Comparison of ENCODE assay signal across 20 mouse cellular contexts in the genomic region with DNA sequence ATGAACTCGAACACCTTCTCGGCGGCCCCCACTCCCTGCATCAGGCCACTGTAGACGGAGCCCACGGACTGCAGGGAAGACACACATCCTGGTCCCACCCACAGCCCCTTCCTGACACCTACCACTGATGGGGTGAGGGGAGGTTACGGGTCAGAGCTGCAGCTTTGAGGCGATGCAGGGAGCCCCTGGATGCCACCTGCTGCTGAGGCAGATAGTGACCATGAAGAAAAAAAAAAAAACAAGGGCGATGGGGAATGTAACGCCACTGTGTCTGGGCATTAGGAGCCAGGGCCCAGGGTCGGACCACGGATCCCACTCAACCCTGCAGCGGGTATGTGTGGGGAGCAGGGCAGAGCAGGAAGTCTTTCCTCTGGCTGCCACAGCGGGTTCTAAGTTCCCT. TPM values are rescaled to one million over a fixed set of nuclear protein-coding genes. Genes with fewer than 3 reads are reported as not detected.
DNase-seq lines count a peak whose midpoint lies in the region; ATAC-seq and TF ChIP-seq lines count a peak whose summit lies in the region.
"Had no signal": no experiment of that assay in that cellular context is flagged by ENCODE, and none has a peak within 500 bp of the region (broad histone marks: within the 10 kb centered on the region; RNA-seq: fewer than 3 reads in every experiment).

No protein-coding gene starts in this region.

- H3K4me1 ChIP-seq in liver, embryonic 12.5 days, result peaks cover 78% of the 10 kb centered on the region
- peaks cover 54% of the 10 kb centered on the region for H3K4me1 ChIP-seq in liver, embryonic 11.5 days (replicated peaks; ENCODE audit: control insufficient read depth, insufficient read depth, low read length)
- H3K4me1 ChIP-seq in ES-E14 (ENCODE audit: control insufficient read depth in 2 of 2, insufficient read depth in 2 of 2, low read length in 2 of 2, poor library complexity in 1 of 2), result peaks cover 0 to 14% of the 10 kb centered on the region in 2 experiments; a peak in 2 of 4 replicates
- peaks cover 31% of the 10 kb centered on the region for H3K4me1 ChIP-seq in small intestine, adult 2 months (ENCODE audit: control insufficient read depth, insufficient read depth, insufficient read length, low read length)

- no peaks in the 10 kb centered on the region for H3K36me3 ChIP-seq in liver, embryonic 12.5 days
- H3K36me3 ChIP-seq in liver, embryonic 11.5 days (ENCODE audit: control insufficient read depth, insufficient read depth, low read length), result no peaks in the 10 kb centered on the region
- no peaks in the 10 kb centered on the region for H3K36me3 ChIP-seq in ES-E14 (ENCODE audit: control insufficient read depth, insufficient read depth, low read length, poor library complexity, severe bottlenecking)
- H3K36me3 ChIP-seq in small intestine, adult 2 months (ENCODE audit: control insufficient read depth, insufficient read depth, low read length), result no peaks in the 10 kb centered on the region
- H3K36me3 ChIP-seq: hindbrain, embryonic 15.5 days had no signal

- no peak for DNase-seq in liver, embryonic 11.5 days (ENCODE audit: low spot score)
- no peak for DNase-seq in ES-E14 (ENCODE audit: low read depth, low spot score)
- peak; percentile 53 for DNase-seq in thymus, postnatal 14 days
- no peak for DNase-seq in left cerebral cortex, adult 8-10 months (ENCODE audit: low spot score in 2 of 2)
- no peak for DNase-seq in adrenal gland, adult 2 months
- DNase-seq: cerebellum, adult 9-10 months; heart, postnatal 10 days; kidney, adult 8-10 months; kidney, postnatal 25 days; liver; lung, adult 18-20 months; lung, postnatal 14 days; right cerebral cortex, postnatal 4 days had no signal

- no peak for TF ChIP-seq CTCF in small intestine, adult 2 months (IDR thresholded peaks at IDR 0.05; ENCODE audit: extremely low read depth, insufficient read length, insufficient replicate concordance, low read depth, low read length)

- H3K9ac ChIP-seq in liver, embryonic 12.5 days, result no peak overlapping the region
- no peak overlapping the region for H3K9ac ChIP-seq in liver, embryonic 11.5 days (ENCODE audit: low read depth, low read length)
- no peak overlapping the region for H3K9ac ChIP-seq in ES-E14 (ENCODE audit: insufficient read depth, low read depth, low read length, poor library complexity, severe bottlenecking)
- H3K9ac ChIP-seq: hindbrain, embryonic 15.5 days had no signal

- no peak overlapping the region for H3K4me2 ChIP-seq in liver, embryonic 12.5 days
- no peak overlapping the region for H3K4me2 ChIP-seq in liver, embryonic 11.5 days
- H3K4me2 ChIP-seq: heart, embryonic 11.5 days had no signal

- H3K27ac ChIP-seq in liver, embryonic 12.5 days, result peak overlapping the region; percentile 43; the same call in 1 of the 2 replicates
- H3K27ac ChIP-seq in liver, embryonic 11.5 days (ENCODE audit: low read depth, low read length), result no peak overlapping the region
- no peak overlapping the region for H3K27ac ChIP-seq in ES-E14 (ENCODE audit: insufficient read depth, low read depth, low read length, poor library complexity, severe bottlenecking)
- peak overlapping the region; percentile 77; the same call in 1 of the 2 replicates for H3K27ac ChIP-seq in small intestine, adult 2 months (ENCODE audit: insufficient read depth, low read depth, low read length)

- H3K9me3 ChIP-seq in liver, embryonic 12.5 days (replicated peaks), result no peaks in the 10 kb centered on the region
- H3K9me3 ChIP-seq in liver, embryonic 11.5 days (ENCODE audit: control insufficient read depth, low read length), result no peaks in the 10 kb centered on the region
- no peaks in the 10 kb centered on the region for H3K9me3 ChIP-seq in ES-E14 (ENCODE audit: control insufficient read depth, insufficient read depth, low read depth, low read length)
- H3K9me3 ChIP-seq: hindbrain, embryonic 15.5 days; megakaryocyte, embryonic 14.5 days had no signal

- no peaks in the 10 kb centered on the region for H3K27me3 ChIP-seq in liver, embryonic 12.5 days (replicated peaks)
- no peaks in the 10 kb centered on the region for H3K27me3 ChIP-seq in liver, embryonic 11.5 days (replicated peaks; ENCODE audit: control insufficient read depth, insufficient read depth, low read length)
- no peaks in the 10 kb centered on the region for H3K27me3 ChIP-seq in small intestine, adult 2 months (ENCODE audit: control insufficient read depth, insufficient read depth, low read length)
- H3K27me3 ChIP-seq: hindbrain, embryonic 15.5 days; megakaryocyte, embryonic 14.5 days had no signal

- no peak overlapping the region for H3K4me3 ChIP-seq in liver, embryonic 12.5 days
- H3K4me3 ChIP-seq in liver, embryonic 11.5 days (ENCODE audit: low read depth, low read length), result no peak overlapping the region
- peak overlapping the region in 1 of 2 experiments; percentile 18; a peak in 2 of 4 replicates for H3K4me3 ChIP-seq in ES-E14 (ENCODE audit: insufficient read depth in 1 of 2, low read depth in 1 of 2, low read length in 2 of 2, poor library complexity in 1 of 2, severe bottlenecking in 1 of 2)
- H3K4me3 ChIP-seq in small intestine, adult 2 months (ENCODE audit: low read depth, low read length), result no peak overlapping the region
- H3K4me3 ChIP-seq: hindbrain, embryonic 15.5 days; megakaryocyte, embryonic 14.5 days had no signal

- TF ChIP-seq POLR2A in small intestine, adult 2 months (IDR thresholded peaks at IDR 0.05; ENCODE audit: low read depth, low read length), result no peak

- ATAC-seq in liver, embryonic 12.5 days, result no peak
- no peak for ATAC-seq in liver, embryonic 11.5 days (replicated peaks; ENCODE audit: low FRiP score)
- ATAC-seq in activated CD4-positive, CD25-positive, alpha-beta regulatory T cell, adult 4 months, result no peak
- ATAC-seq: forebrain, embryonic 14.5 days had no signal

- 61% methylated on average over 13 of the region's 13 CpGs for WGBS in liver, embryonic 12.5 days (ENCODE audit: insufficient replicate concordance)
- 65% methylated on average over 13 of the region's 13 CpGs for WGBS in liver, embryonic 11.5 days
- WGBS in small intestine, adult 2 months, result 87% methylated on average over 13 of the region's 13 CpGs

- in situ Hi-C loops in ES-E14 (cut with MboI; ENCODE audit: low sequenced_read_pairs in 2 of 2, unreplicated experiment in 2 of 2), result no loop called here

TF ChIP-seq in ES-E14, 5 proteins besides CTCF, POLR2A, EP300 and RAD21:
- TF ChIP-seq ZNF384 (IDR thresholded peaks at IDR 0.05; ENCODE audit: low read depth, low read length) (0 out of 2 replicates have a peak, but pooled peaks have one; percentile 18), ZC3H11A (IDR thresholded peaks at IDR 0.05; ENCODE audit: borderline replicate concordance, low read depth, low read length) (no peak)

RNA-seq across cellular contexts. Expression of gene Abcb9, which starts 18.4 kb away (rescaled TPM):
- 5.0 and 5.6 TPM in 2 replicates for polyA plus RNA-seq in liver, embryonic 12.5 days (2016; fragmentation: Nextera tagmentation; extraction: Ambion mirVana)
- 4.1 and 4.8 TPM in 2 replicates for polyA plus RNA-seq in liver, embryonic 11.5 days (2014; fragmentation: Nextera tagmentation; extraction: Ambion mirVana)
- 0.76 and 0.95 TPM in 2 replicates for total RNA-seq in ES-E14 (2012; rRNA removed)
- 11.9 and 21.2 TPM in 2 replicates for polyA plus RNA-seq in small intestine, adult 2 months (2012; rRNA removed)
- 10 to 100 TPM; 54.5 to 61.4 (median 56.3) TPM for total RNA-seq in left cerebral cortex, adult 8-10 months (2022)
- 10 to 100 TPM; 12.0 to 23.4 TPM for polyA plus RNA-seq in activated CD4-positive, CD25-positive, alpha-beta regulatory T cell, adult 4 months (2017; shearing (Covaris generic))
- 10 to 100 TPM in 1 of 2 experiments, 1 to 10 TPM in 1; 9.9 to 16.0 TPM for total RNA-seq in adrenal gland, adult 2 months (2021)
- polyA plus RNA-seq in adrenal gland, adult 2 months (2012; rRNA removed), result 14.8 and 15.4 TPM in 2 replicates

RNA-seq across cellular contexts. Expression of gene Ogfod2, which starts 34.9 kb away (rescaled TPM):
- polyA plus RNA-seq in liver, embryonic 12.5 days (2016; fragmentation: Nextera tagmentation; extraction: Ambion mirVana), result 19.1 and 20.2 TPM in 2 replicates
- 23.3 and 29.0 TPM in 2 replicates for polyA plus RNA-seq in liver, embryonic 11.5 days (2014; fragmentation: Nextera tagmentation; extraction: Ambion mirVana)
- 7.8 and 14.0 TPM in 2 replicates for total RNA-seq in ES-E14 (2012; rRNA removed)
- polyA plus RNA-seq in small intestine, adult 2 months (2012; rRNA removed), result 44.0 and 48.7 TPM in 2 replicates
- 10 to 100 TPM; 29.4 to 36.2 (median 32.3) TPM for total RNA-seq in left cerebral cortex, adult 8-10 months (2022)
- polyA plus RNA-seq in activated CD4-positive, CD25-positive, alpha-beta regulatory T cell, adult 4 months (2017; shearing (Covaris generic)), result 10 to 100 TPM; 16.3 to 21.2 TPM
- total RNA-seq in adrenal gland, adult 2 months (2021), result 10 to 100 TPM; 28.9 to 49.2 TPM
- 177 and 230 TPM in 2 replicates for polyA plus RNA-seq in adrenal gland, adult 2 months (2012; rRNA removed)

RNA-seq across cellular contexts. Expression of gene Arl6ip4, which starts 38.6 kb away (rescaled TPM):
- 94.1 and 100 TPM in 2 replicates for polyA plus RNA-seq in liver, embryonic 12.5 days (2016; fragmentation: Nextera tagmentation; extraction: Ambion mirVana)
- 122 and 138 TPM in 2 replicates for polyA plus RNA-seq in liver, embryonic 11.5 days (2014; fragmentation: Nextera tagmentation; extraction: Ambion mirVana)
- 33.1 and 37.9 TPM in 2 replicates for total RNA-seq in ES-E14 (2012; rRNA removed)
- polyA plus RNA-seq in small intestine, adult 2 months (2012; rRNA removed), result 12.7 and 19.6 TPM in 2 replicates
- 10 to 100 TPM; 58.5 to 70.6 (median 61.2) TPM for total RNA-seq in left cerebral cortex, adult 8-10 months (2022)
- polyA plus RNA-seq in activated CD4-positive, CD25-positive, alpha-beta regulatory T cell, adult 4 months (2017; shearing (Covaris generic)), result 10 to 100 TPM; 59.1 to 76.7 TPM
- total RNA-seq in adrenal gland, adult 2 months (2021), result 10 to 100 TPM; 40.0 to 56.3 TPM
- polyA plus RNA-seq in adrenal gland, adult 2 months (2012; rRNA removed), result 18.8 and 28.8 TPM in 2 replicates

RNA-seq across cellular contexts. Expression of gene Vps37b, which starts 45.2 kb away (rescaled TPM):
- 20.9 and 21.8 TPM in 2 replicates for polyA plus RNA-seq in liver, embryonic 12.5 days (2016; fragmentation: Nextera tagmentation; extraction: Ambion mirVana)
- polyA plus RNA-seq in liver, embryonic 11.5 days (2014; fragmentation: Nextera tagmentation; extraction: Ambion mirVana), result 31.3 TPM in 2 replicates
- 6.5 and 7.7 TPM in 2 replicates for total RNA-seq in ES-E14 (2012; rRNA removed)
- polyA plus RNA-seq in small intestine, adult 2 months (2012; rRNA removed), result 35.9 and 55.6 TPM in 2 replicates
- total RNA-seq in left cerebral cortex, adult 8-10 months (2022), result 10 to 100 TPM; 35.5 to 47.5 (median 42.3) TPM
- 10 to 100 TPM; 17.6 to 22.8 TPM for polyA plus RNA-seq in activated CD4-positive, CD25-positive, alpha-beta regulatory T cell, adult 4 months (2017; shearing (Covaris generic))
- 100 to 1,000 TPM in 1 of 2 experiments, 10 to 100 TPM in 1; 65.8 to 146 TPM for total RNA-seq in adrenal gland, adult 2 months (2021)
- polyA plus RNA-seq in adrenal gland, adult 2 months (2012; rRNA removed), result 198 and 208 TPM in 2 replicates

Comparison
In these comparisons a context has a peak if more than half of its experiments do, and no peak if none do; other contexts are left out.
1. H3K27ac ChIP-seq: peak in liver, embryonic 12.5 days (single experiment) and small intestine, adult 2 months (single experiment); none in liver, embryonic 11.5 days (single experiment) and ES-E14 (single experiment).